ENCODE assay signal across 9 mouse cellular contexts in the genomic region with DNA sequence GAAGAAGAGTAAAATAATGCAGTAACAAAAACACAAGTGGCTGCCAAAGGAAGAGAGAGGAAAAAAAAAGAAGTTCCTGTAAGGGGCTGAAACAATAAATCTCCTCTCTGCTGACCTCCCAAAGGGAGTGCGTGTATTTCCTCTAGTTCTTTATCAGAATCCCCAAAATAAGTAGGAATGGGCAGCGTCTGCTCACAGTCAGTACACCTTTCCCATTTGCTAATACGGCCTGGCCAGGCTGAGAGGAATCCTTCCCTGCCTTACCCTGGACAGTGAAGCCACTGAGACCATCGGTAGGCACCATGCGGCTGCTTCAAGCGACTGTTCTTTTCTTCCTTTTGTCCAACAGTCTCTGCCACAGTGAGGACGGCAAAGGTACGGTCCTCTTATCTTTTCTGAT. TPM values are rescaled to one million over a fixed set of nuclear protein-coding genes. Genes with fewer than 3 reads are reported as not detected.
DNase-seq lines count a peak whose midpoint lies in the region; ATAC-seq lines count a peak whose summit lies in the region.
"Had no signal": no experiment of that assay in that cellular context is flagged by ENCODE, and none has a peak within 500 bp of the region (broad histone marks: within the 10 kb centered on the region; RNA-seq: fewer than 3 reads in every experiment).

Gene Emcn, plus strand, starts transcription at position 130 of the 400 bp plus-strand sequence.

- H3K36me3 ChIP-seq in midbrain, embryonic 10.5 days, result no peaks in the 10 kb centered on the region
- H3K36me3 ChIP-seq in midbrain, embryonic 13.5 days, result no peaks in the 10 kb centered on the region
- H3K36me3 ChIP-seq in intestine, embryonic 16.5 days (ENCODE audit: control insufficient read depth, insufficient read depth, low read length), result no peaks in the 10 kb centered on the region
- H3K36me3 ChIP-seq in neural tube, embryonic 13.5 days, result no peaks in the 10 kb centered on the region

- no peak within 1 kb of the TSS for H3K4me3 ChIP-seq in midbrain, embryonic 10.5 days
- no peak within 1 kb of the TSS for H3K4me3 ChIP-seq in midbrain, embryonic 13.5 days (replicated peaks)
- no peak within 1 kb of the TSS for H3K4me3 ChIP-seq in intestine, embryonic 16.5 days (ENCODE audit: low read length)
- peak within 1 kb of the TSS; percentile 15; the same call in 1 of the 2 replicates for H3K4me3 ChIP-seq in neural tube, embryonic 13.5 days

- no peaks in the 10 kb centered on the region for H3K4me1 ChIP-seq in midbrain, embryonic 10.5 days
- H3K4me1 ChIP-seq in midbrain, embryonic 13.5 days (replicated peaks), result no peaks in the 10 kb centered on the region
- no peaks in the 10 kb centered on the region for H3K4me1 ChIP-seq in intestine, embryonic 16.5 days (ENCODE audit: control insufficient read depth, insufficient read depth, low read length)
- H3K4me1 ChIP-seq in neural tube, embryonic 13.5 days (replicated peaks), result peaks cover 5% of the 10 kb centered on the region; the same call in 1 of the 2 replicates

- H3K4me2 ChIP-seq in midbrain, embryonic 13.5 days (replicated peaks), result no peak within 1 kb of the TSS
- H3K4me2 ChIP-seq in intestine, embryonic 16.5 days (ENCODE audit: low read depth, low read length), result no peak within 1 kb of the TSS
- peak within 1 kb of the TSS; percentile 9; the same call in 1 of the 2 replicates for H3K4me2 ChIP-seq in neural tube, embryonic 13.5 days

- no peaks in the 10 kb centered on the region for H3K27me3 ChIP-seq in midbrain, embryonic 10.5 days (ENCODE audit: low read depth, poor library complexity, severe bottlenecking)
- H3K27me3 ChIP-seq in midbrain, embryonic 13.5 days, result no peaks in the 10 kb centered on the region
- H3K27me3 ChIP-seq in intestine, embryonic 16.5 days (replicated peaks; ENCODE audit: control insufficient read depth, insufficient read depth, low read length), result no peaks in the 10 kb centered on the region
- no peaks in the 10 kb centered on the region for H3K27me3 ChIP-seq in neural tube, embryonic 13.5 days
- H3K27me3 ChIP-seq: Patski had no signal

- peak within 1 kb of the TSS; percentile 42; the same call in 1 of the 2 replicates for H3K27ac ChIP-seq in midbrain, embryonic 10.5 days (replicated peaks)
- H3K27ac ChIP-seq in midbrain, embryonic 13.5 days, result no peak within 1 kb of the TSS
- no peak within 1 kb of the TSS for H3K27ac ChIP-seq in intestine, embryonic 16.5 days (ENCODE audit: low read length)
- H3K27ac ChIP-seq in neural tube, embryonic 13.5 days (replicated peaks), result peak within 1 kb of the TSS; percentile 61

- H3K9me3 ChIP-seq in midbrain, embryonic 10.5 days (replicated peaks), result no peaks in the 10 kb centered on the region
- no peaks in the 10 kb centered on the region for H3K9me3 ChIP-seq in midbrain, embryonic 13.5 days
- no peaks in the 10 kb centered on the region for H3K9me3 ChIP-seq in intestine, embryonic 16.5 days (ENCODE audit: control insufficient read depth, low read length)
- no peaks in the 10 kb centered on the region for H3K9me3 ChIP-seq in neural tube, embryonic 13.5 days

- WGBS in midbrain, embryonic 10.5 days, result 74% methylated on average over 8 of the region's 8 CpGs
- WGBS in midbrain, embryonic 13.5 days, result 65% methylated on average over 8 of the region's 8 CpGs
- WGBS in intestine, embryonic 16.5 days, result 54% methylated on average over 8 of the region's 8 CpGs
- WGBS in neural tube, embryonic 13.5 days, result 60% methylated on average over 8 of the region's 8 CpGs

- no peak within 1 kb of the TSS for H3K9ac ChIP-seq in midbrain, embryonic 13.5 days (replicated peaks)
- H3K9ac ChIP-seq in intestine, embryonic 16.5 days (ENCODE audit: low read depth, low read length), result no peak within 1 kb of the TSS
- 0 out of 2 replicates have a peak within 1 kb of the TSS, but pooled peaks have one; percentile 17 for H3K9ac ChIP-seq in neural tube, embryonic 13.5 days

- DNase-seq in midbrain, embryonic 10.5 days (ENCODE audit: low spot score), result no peak
- DNase-seq in heart, adult 18-20 months, result peak; percentile 51 to 57
- no peak for DNase-seq in cerebellum, adult 9-11 months
- DNase-seq in cerebellum, adult 8-10 months, result no peak
- DNase-seq in layer of hippocampus, postnatal 14 days (ENCODE audit: low spot score in 2 of 2), result no peak

- no peak for ATAC-seq in midbrain, embryonic 13.5 days
- no peak for ATAC-seq in intestine, embryonic 16.5 days
- no peak for ATAC-seq in neural tube, embryonic 13.5 days (ENCODE audit: low read depth)
- ATAC-seq: Patski had no signal

RNA-seq across cellular contexts. Expression of gene Emcn, which starts in this region (rescaled TPM):
- polyA plus RNA-seq in midbrain, embryonic 10.5 days (2016; fragmentation: Nextera tagmentation; extraction: Ambion mirVana), result 17.7 and 26.6 TPM in 2 replicates
- polyA plus RNA-seq in midbrain, embryonic 13.5 days (2015; fragmentation: Nextera tagmentation; extraction: Ambion mirVana), result 8.2 and 9.7 TPM in 2 replicates
- total RNA-seq in heart, adult 18-20 months (2021), result 10 to 100 TPM; 38.0 to 39.2 TPM
- 19.1 and 20.3 TPM in 2 replicates for polyA plus RNA-seq in intestine, embryonic 16.5 days (2015; fragmentation: Nextera tagmentation; extraction: Ambion mirVana)
- polyA plus RNA-seq in neural tube, embryonic 13.5 days (2015; fragmentation: Nextera tagmentation; extraction: Ambion mirVana), result 19.9 and 20.5 TPM in 2 replicates
- 1 to 10 TPM; 5.8 to 8.3 TPM for total RNA-seq in layer of hippocampus, postnatal 14 days (2021)
- polyA plus RNA-seq: Patski had no signal

Comparison
In these comparisons a context has a peak if more than half of its experiments do, and no peak if none do; other contexts are left out.
1. RNA of gene Emcn (total RNA-seq): 38.0 to 39.2 TPM in heart, adult 18-20 months; 5.8 to 8.3 TPM in layer of hippocampus, postnatal 14 days; every median in the first group is over 4 times any median in the second.
2. H3K27ac ChIP-seq: peak in midbrain, embryonic 10.5 days (single experiment) and neural tube, embryonic 13.5 days (single experiment); none in midbrain, embryonic 13.5 days (single experiment) and intestine, embryonic 16.5 days (single experiment).
3. DNase-seq: peak in heart, adult 18-20 months (2 of 2); none in midbrain, embryonic 10.5 days (single experiment), cerebellum, adult 9-11 months (single experiment), cerebellum, adult 8-10 months (single experiment) and layer of hippocampus, postnatal 14 days (0 of 2).